Mouse (Mus musculus) c-Kit-positive CD71-negative TER-119-negative erythroid progenitor cells, embryonic 14.5 days (primary cell): ENCODE measurements around the gene Psma4.
"Not testable (repeated sequence)": the region's sequence is repeated elsewhere in the genome, so short reads cannot be mapped to it uniquely, and the experiment has no call there.

ENCODE experiments used
- DNase-seq: peaks from one replicate; pipeline ENCODE4 v3.0.0-alpha.2; 2013; ENCODE audit warnings: low read depth

Psma4 gene

GRCm38 (mm10) chr9:54950575-54951321, at the start of gene Psma4, which contains the start of gene AY074887:
Gene Psma4, plus strand, starts transcription at chr9:54950790.
Gene AY074887, minus strand, starts transcription at chr9:54950998.
- peak; percentile 88 for DNase-seq

GRCm38 (mm10) chr9:54909446-54909845, 41.1 kb upstream of the Psma4 start:
- DNase-seq = no peak

GRCm38 (mm10) chr9:54915576-54915975, 35.0 kb upstream of the Psma4 start:
- DNase-seq = no peak

- no peak for DNase-seq
These were observed 34.2 kb upstream of the Psma4 start for GRCm38 (mm10) chr9:54916401-54916800.

GRCm38 (mm10) chr9:54917010-54917677, 33.4 kb upstream of the Psma4 start, which contains the start of gene Hykk:
Gene Hykk, plus strand, starts transcription at chr9:54917283.
- DNase-seq = peak; percentile 58

- no peak for DNase-seq
These were observed 32.4 kb upstream of the Psma4 start for GRCm38 (mm10) chr9:54918191-54918590.

- DNase-seq = no peak
These were observed 31.8 kb upstream of the Psma4 start for GRCm38 (mm10) chr9:54918781-54919180.

GRCm38 (mm10) chr9:54919946-54920345, 30.6 kb upstream of the Psma4 start:
- DNase-seq = no peak

GRCm38 (mm10) chr9:54930741-54931140, 19.8 kb upstream of the Psma4 start:
- DNase-seq = no peak

- no peak for DNase-seq
These were observed 18.8 kb upstream of the Psma4 start for GRCm38 (mm10) chr9:54931765-54932164.

GRCm38 (mm10) chr9:54932379-54932778, 18.2 kb upstream of the Psma4 start:
- DNase-seq = no peak

- DNase-seq = no peak
These were observed 8.5 kb upstream of the Psma4 start for GRCm38 (mm10) chr9:54942071-54942470.

GRCm38 (mm10) chr9:54944467-54944866, 6.1 kb upstream of the Psma4 start:
- no peak for DNase-seq

GRCm38 (mm10) chr9:54946256-54946655, 4.3 kb upstream of the Psma4 start:
- DNase-seq = no peak

- DNase-seq = no peak
These were observed 1.1 kb upstream of the Psma4 start for GRCm38 (mm10) chr9:54949465-54949864.

GRCm38 (mm10) chr9:54950162-54950561, 428 bp upstream of the Psma4 start:
- not testable (repeated sequence) for DNase-seq

GRCm38 (mm10) chr9:54961059-54961458, 10.5 kb downstream of the Psma4 start:
- DNase-seq = no peak

GRCm38 (mm10) chr9:54963669-54964068, 13.1 kb downstream of the Psma4 start:
- DNase-seq = no peak

GRCm38 (mm10) chr9:54969972-54970637, 19.5 kb downstream of the Psma4 start:
- DNase-seq = no peak

GRCm38 (mm10) chr9:54980674-54981073, 30.1 kb downstream of the Psma4 start, which contains the start of gene Chrna5:
Gene Chrna5, plus strand, starts transcription at chr9:54980880.
- DNase-seq = no peak

GRCm38 (mm10) chr9:54981291-54982191, 31.0 kb downstream of the Psma4 start:
- DNase-seq = no peak

GRCm38 (mm10) chr9:54982401-54982800, 31.8 kb downstream of the Psma4 start:
- DNase-seq = no peak
